Mouse (Mus musculus): Measurements from ENCODE around the gene H2-DMa. TPM values are rescaled to one million over a fixed set of nuclear protein-coding genes. Genes with fewer than 3 reads are reported as not detected.

H2-DMa gene
- polyA plus RNA-seq, 1 experiment from 2014 or later, result 5.3 TPM

DNA sequence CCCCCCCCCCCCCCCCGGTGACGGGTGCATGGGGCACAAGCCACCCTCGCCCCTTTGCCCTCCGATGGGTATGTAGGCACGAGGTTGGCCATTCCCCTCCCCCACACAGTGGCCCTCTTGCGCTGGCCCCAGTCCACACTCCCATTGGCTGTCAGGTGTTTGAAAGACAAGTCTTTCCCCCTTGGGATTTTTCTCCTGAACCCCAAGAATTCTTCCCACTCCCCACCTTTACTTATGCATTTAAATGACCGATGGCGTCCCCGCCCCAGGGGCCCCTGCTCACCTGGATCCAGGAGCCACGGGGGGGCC, 2.5 kb downstream of the H2-DMa start:
- Histone ChIP-seq H3K9me3 (replicated peaks) (no peaks in the 10 kb centered on the region), H3K4me3 (peak overlapping the region; percentile 99), H3K27ac (peak overlapping the region; percentile 100), H3K4me1 (peaks cover 24% of the 10 kb centered on the region), H3K36me3 (peaks cover 40% of the 10 kb centered on the region), H3K27me3 (ENCODE audit: low read depth, poor library complexity, severe bottlenecking) (no peaks in the 10 kb centered on the region)
- no peak for DNase-seq (ENCODE audit: low spot score)
- WGBS, result 2% methylated on average over 9 of the region's 10 CpGs

DNA sequence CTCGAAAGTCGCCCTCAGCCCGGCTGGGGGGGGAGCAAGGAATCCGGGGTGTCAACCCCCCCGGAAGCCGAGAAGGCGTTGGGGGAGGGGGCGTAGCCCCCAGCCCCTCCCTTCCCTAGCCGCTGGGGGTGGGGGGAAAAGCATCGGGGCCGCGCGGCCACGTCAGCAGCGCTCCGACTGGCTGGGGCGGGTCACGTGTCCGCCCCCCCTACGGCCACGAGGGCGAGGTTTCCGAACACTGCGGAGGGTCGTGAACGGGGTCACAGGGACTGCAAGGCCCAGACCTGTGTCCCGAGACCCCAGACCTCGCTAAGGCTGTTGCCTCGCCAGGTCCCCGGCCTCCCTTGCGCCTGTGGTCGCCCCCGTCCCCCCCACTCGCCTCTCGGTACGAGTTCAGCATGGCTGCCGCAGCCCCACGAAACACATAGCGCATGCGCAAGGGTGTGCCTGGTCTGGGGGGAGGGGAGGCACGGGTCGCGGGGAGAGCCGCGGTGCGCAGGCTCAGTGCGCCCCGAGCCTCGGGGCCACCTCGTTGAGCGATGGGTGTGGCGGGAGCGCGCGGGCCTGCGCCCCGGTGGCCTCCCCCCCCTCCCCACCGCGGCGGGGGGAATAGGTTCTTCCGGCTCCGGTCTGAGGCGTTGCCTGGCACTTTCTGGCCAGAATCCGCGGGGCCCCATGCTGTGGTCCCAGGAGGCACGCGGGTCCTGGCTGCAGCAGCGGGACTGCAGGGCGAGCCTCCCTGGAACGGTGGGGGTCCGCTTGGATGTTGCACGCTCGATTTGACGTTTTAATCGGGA, 3.0 kb downstream of the H2-DMa start, which contains the start of gene Brd2:
Brd2 (minus strand) TSS at position 447 of the 797 bp plus-strand sequence.
- WGBS, result under 1% methylated on average over 74 of the region's 75 CpGs

GRCm38 (mm10) chr17:34123111-34123510, 3.8 kb downstream of the H2-DMa start:
- peaks cover 27% of the 10 kb centered on the region for H3K36me3 ChIP-seq
- peak overlapping the region; percentile 99 for H3K4me3 ChIP-seq

More for the DNA sequence above, 3.0 kb downstream of the H2-DMa start, which contains the start of gene Brd2:
- Histone ChIP-seq H3K27me3 (ENCODE audit: low read depth, poor library complexity, severe bottlenecking) (no peaks in the 10 kb centered on the region), H3K4me1 (peaks cover 25% of the 10 kb centered on the region), H3K27ac (peak within 1 kb of the TSS; percentile 100), H3K9me3 (replicated peaks) (no peaks in the 10 kb centered on the region), H3K36me3 (peaks cover 34% of the 10 kb centered on the region), H3K4me3 (peak within 1 kb of the TSS; percentile 99)
- DNase-seq (ENCODE audit: low spot score), result peak; percentile 98

GRCm38 (mm10) chr17:34123518-34123917, 4.2 kb downstream of the H2-DMa start:
- H3K4me3 ChIP-seq, result peak overlapping the region; percentile 99
- H3K4me1 ChIP-seq, result peaks cover 36% of the 10 kb centered on the region
- H3K27ac ChIP-seq, result peak overlapping the region; percentile 100
- DNase-seq (ENCODE audit: low spot score), result no peak
- WGBS, result 26% methylated on average over 2 of the region's 2 CpGs
- no peaks in the 10 kb centered on the region for H3K9me3 ChIP-seq (replicated peaks)
- peaks cover 23% of the 10 kb centered on the region for H3K36me3 ChIP-seq
- H3K27me3 ChIP-seq (ENCODE audit: low read depth, poor library complexity, severe bottlenecking), result no peaks in the 10 kb centered on the region

More at GRCm38 (mm10) chr17:34123111-34123510, 3.8 kb downstream of the H2-DMa start:
- no peaks in the 10 kb centered on the region for H3K9me3 ChIP-seq (replicated peaks)
- no peak for DNase-seq (ENCODE audit: low spot score)
- peak overlapping the region; percentile 100 for H3K27ac ChIP-seq
- WGBS, result 5% methylated on average over 7 of the region's 7 CpGs
- H3K4me1 ChIP-seq, result peaks cover 32% of the 10 kb centered on the region
- H3K27me3 ChIP-seq (ENCODE audit: low read depth, poor library complexity, severe bottlenecking), result no peaks in the 10 kb centered on the region

- no peak for DNase-seq (ENCODE audit: low spot score)
- Histone ChIP-seq H3K9me3 (replicated peaks) (no peaks in the 10 kb centered on the region), H3K36me3 (peaks cover 13% of the 10 kb centered on the region), H3K27ac (no peak overlapping the region), H3K27me3 (ENCODE audit: low read depth, poor library complexity, severe bottlenecking) (no peaks in the 10 kb centered on the region), H3K4me1 (peaks cover 48% of the 10 kb centered on the region), H3K4me3 (no peak overlapping the region)
- WGBS, result 83% methylated on average over 6 of the region's 6 CpGs
Observed at GRCm38 (mm10) chr17:34124649-34125048, 5.3 kb downstream of the H2-DMa start.

DNA sequence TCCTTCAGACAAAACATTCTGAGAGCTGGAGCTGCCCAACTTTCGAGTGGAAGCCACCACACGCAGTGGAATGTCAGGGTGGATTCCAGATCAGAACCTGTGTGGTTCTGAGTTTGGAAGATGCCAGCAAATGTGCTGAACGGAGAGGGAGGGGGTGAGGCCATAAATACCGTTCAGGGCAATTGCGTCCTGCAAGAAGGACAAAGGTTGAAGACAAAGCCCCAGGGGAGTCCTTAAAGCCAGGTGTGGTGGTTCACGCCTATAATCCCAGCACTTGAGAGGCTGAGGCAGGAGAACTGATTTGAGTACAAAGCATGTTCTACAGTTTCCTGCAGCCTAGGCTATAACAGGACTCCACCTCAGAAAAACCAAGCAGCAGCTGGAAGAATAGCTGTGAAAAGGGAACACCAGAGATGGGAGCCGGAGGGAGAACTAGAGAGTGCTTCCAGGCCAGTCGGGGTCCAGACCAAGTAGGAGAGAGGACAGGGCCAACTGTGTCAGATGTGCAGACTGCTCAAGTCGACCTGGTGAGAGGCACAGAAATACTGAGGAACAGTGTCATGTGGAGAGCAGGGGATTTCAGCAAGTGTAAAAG, 7.6 kb downstream of the H2-DMa start:
- no peaks in the 10 kb centered on the region for H3K9me3 ChIP-seq (replicated peaks)
- H3K4me1 ChIP-seq, result peaks cover 53% of the 10 kb centered on the region
- WGBS, result 53% methylated on average over 9 of the region's 9 CpGs
- DNase-seq (ENCODE audit: low spot score), result no peak
- H3K36me3 ChIP-seq, result peaks cover 12% of the 10 kb centered on the region
- H3K4me3 ChIP-seq, result peak overlapping the region; percentile 17; the same call in 1 of the 2 replicates
- H3K27me3 ChIP-seq (ENCODE audit: low read depth, poor library complexity, severe bottlenecking), result no peaks in the 10 kb centered on the region
- H3K27ac ChIP-seq, result peak overlapping the region; percentile 53; the same call in 1 of the 2 replicates

GRCm38 (mm10) chr17:34127475-34127874, 8.1 kb downstream of the H2-DMa start:
- Histone ChIP-seq H3K27me3 (ENCODE audit: low read depth, poor library complexity, severe bottlenecking) (no peaks in the 10 kb centered on the region), H3K27ac (no peak overlapping the region), H3K36me3 (peaks cover 12% of the 10 kb centered on the region), H3K4me1 (peaks cover 53% of the 10 kb centered on the region), H3K4me3 (no peak overlapping the region), H3K9me3 (replicated peaks) (no peaks in the 10 kb centered on the region)
- no peak for DNase-seq (ENCODE audit: low spot score)
- 21% methylated on average over 6 of the region's 6 CpGs for WGBS

GRCm38 (mm10) chr17:34128264-34128937, 9.1 kb downstream of the H2-DMa start:
- 22% methylated on average over 13 of the region's 13 CpGs for WGBS
- H3K4me3 ChIP-seq, result peak overlapping the region; percentile 39
- H3K4me1 ChIP-seq, result peaks cover 49% of the 10 kb centered on the region
- H3K27me3 ChIP-seq (ENCODE audit: low read depth, poor library complexity, severe bottlenecking), result no peaks in the 10 kb centered on the region
- H3K27ac ChIP-seq, result peak overlapping the region; percentile 71
- peaks cover 12% of the 10 kb centered on the region for H3K36me3 ChIP-seq
- no peaks in the 10 kb centered on the region for H3K9me3 ChIP-seq (replicated peaks)
- DNase-seq (ENCODE audit: low spot score), result no peak

- peak overlapping the region; percentile 39 for H3K4me3 ChIP-seq
- 19% methylated on average over 18 of the region's 18 CpGs for WGBS
Observed at GRCm38 (mm10) chr17:34128944-34129791, 9.8 kb downstream of the H2-DMa start.

GRCm38 (mm10) chr17:34130073-34130947, 11.0 kb downstream of the H2-DMa start:
- peaks cover 41% of the 10 kb centered on the region for H3K4me1 ChIP-seq
- no peak overlapping the region for H3K4me3 ChIP-seq
- peaks cover 12% of the 10 kb centered on the region for H3K36me3 ChIP-seq
- H3K27me3 ChIP-seq (ENCODE audit: low read depth, poor library complexity, severe bottlenecking), result no peaks in the 10 kb centered on the region
- 83% methylated on average over 19 of the region's 19 CpGs for WGBS
- no peak overlapping the region for H3K27ac ChIP-seq
- H3K9me3 ChIP-seq (replicated peaks), result no peaks in the 10 kb centered on the region
- no peak for DNase-seq (ENCODE audit: low spot score)

More at GRCm38 (mm10) chr17:34128944-34129791, 9.8 kb downstream of the H2-DMa start:
- Histone ChIP-seq H3K27me3 (ENCODE audit: low read depth, poor library complexity, severe bottlenecking) (no peaks in the 10 kb centered on the region), H3K9me3 (replicated peaks) (no peaks in the 10 kb centered on the region), H3K27ac (peak overlapping the region; percentile 71), H3K36me3 (peaks cover 12% of the 10 kb centered on the region), H3K4me1 (peaks cover 41% of the 10 kb centered on the region)
- no peak for DNase-seq (ENCODE audit: low spot score)

DNA sequence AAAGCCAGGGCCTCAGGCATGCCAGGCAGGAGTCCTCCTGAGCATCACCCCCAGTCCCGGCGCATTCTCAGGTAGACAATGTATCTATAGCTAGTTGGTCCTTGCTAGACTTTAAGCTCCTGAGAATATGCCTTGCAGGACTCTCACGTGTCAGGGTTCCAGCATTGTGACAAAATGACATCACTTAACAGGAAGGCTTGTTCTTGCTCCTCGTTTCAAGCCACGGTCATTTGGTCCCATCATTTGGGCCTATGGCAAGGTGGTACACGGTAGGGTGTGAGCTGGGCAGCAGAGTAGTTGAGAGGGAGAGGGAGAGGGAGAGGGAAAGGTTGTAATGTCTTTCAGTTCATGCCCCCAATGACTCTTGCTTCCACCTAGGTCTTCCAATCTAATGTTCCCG, 12.6 kb downstream of the H2-DMa start:
- no peak overlapping the region for H3K4me3 ChIP-seq
- no peaks in the 10 kb centered on the region for H3K36me3 ChIP-seq
- no peaks in the 10 kb centered on the region for H3K9me3 ChIP-seq (replicated peaks)
- peaks cover 45% of the 10 kb centered on the region for H3K4me1 ChIP-seq
- WGBS, result 83% methylated on average over 7 of the region's 7 CpGs
- H3K27me3 ChIP-seq (ENCODE audit: low read depth, poor library complexity, severe bottlenecking), result peaks cover 14% of the 10 kb centered on the region
- H3K27ac ChIP-seq, result no peak overlapping the region
- no peak for DNase-seq (ENCODE audit: low spot score)
